Mouse (Mus musculus) lung, postnatal 0 days (tissue): ENCODE data around the gene Gm17662.

ENCODE experiments used
- CTCF ChIP-seq: IDR thresholded peaks from 2 replicates; pipeline ENCODE4 v1.5.1; 2016; ENCODE audit warnings: antibody characterized with exemption, mild to moderate bottlenecking
- EP300 ChIP-seq: IDR thresholded peaks from 2 replicates; pipeline ENCODE4 v1.6.1; 2016; ENCODE audit warnings: antibody characterized with exemption, mild to moderate bottlenecking, control low read depth

DNA sequence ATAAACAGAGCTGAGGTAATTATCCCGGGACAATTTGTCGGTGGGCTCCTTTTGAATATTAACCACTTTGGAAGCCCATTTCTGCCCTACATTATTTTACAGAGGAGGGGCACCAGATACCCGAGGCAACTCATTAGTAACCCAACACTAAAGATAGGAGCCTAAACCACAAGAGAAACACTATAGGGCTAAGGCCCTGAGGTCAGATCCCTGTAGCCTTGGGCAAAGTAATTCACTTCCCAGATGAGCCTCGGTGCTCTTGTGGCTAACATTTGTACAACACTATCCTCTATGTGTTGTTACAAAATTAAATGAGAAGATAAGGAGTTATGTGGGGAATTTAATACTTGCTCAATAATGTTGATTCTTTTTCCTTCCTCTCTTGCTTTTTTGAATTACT is 13.6 kb upstream of the Gm17662 start:
- TF ChIP-seq CTCF (no peak), EP300 (no peak)
